Mouse (Mus musculus) kidney, embryonic 14.5 days (tissue): ENCODE measurements around the gene Stmn3. TPM values are rescaled to one million over a fixed set of nuclear protein-coding genes. Genes with fewer than 3 reads are reported as not detected.

Experiments
- ATAC-seq: fragments of 200-750 bp; cut with Nextera tagmentation; 2 replicates; pipeline ENCODE4 v1.8.0; 2017; ENCODE audit warnings: moderate number of reproducible peaks, mild to moderate bottlenecking, moderate TSS enrichment, moderate library complexity; ENCODE audit not compliant: low FRiP score, low TSS enrichment
- H3K27ac ChIP-seq: fragments of 300-500 bp; sonication (generic); 2 replicates; pipeline ENCODE4 v1.5.1; 2014; ENCODE audit warnings: low read depth, mild to moderate bottlenecking, low read length, moderate library complexity, mixed read lengths
- H3K27me3 ChIP-seq: fragments of 300-500 bp; sonication (generic); 2 replicates; pipeline ENCODE4 v1.6.1; 2014; ENCODE audit warnings: mild to moderate bottlenecking, low read length; ENCODE audit not compliant: control insufficient read depth, insufficient read depth
- H3K36me3 ChIP-seq: fragments of 300-500 bp; sonication (generic); 2 replicates; pipeline ENCODE4 v1.6.1; 2014; ENCODE audit warnings: low read length, mixed read lengths; ENCODE audit not compliant: control insufficient read depth, insufficient read depth
- H3K4me1 ChIP-seq: fragments of 300-500 bp; sonication (generic); 2 replicates; pipeline ENCODE4 v1.6.1; 2014; ENCODE audit warnings: low read length, mixed read lengths; ENCODE audit not compliant: control insufficient read depth, insufficient read depth
- H3K4me2 ChIP-seq: fragments of 300-500 bp; sonication (generic); replicated peaks from 2 replicates; pipeline ENCODE4 v1.6.1; 2014; ENCODE audit warnings: low read depth, mild to moderate bottlenecking, low read length
- H3K4me3 ChIP-seq: fragments of 300-500 bp; sonication (generic); 2 replicates; pipeline ENCODE4 v1.5.1; 2014; ENCODE audit warnings: mild to moderate bottlenecking, low read length
- H3K9ac ChIP-seq: fragments of 300-500 bp; sonication (generic); 2 replicates; pipeline ENCODE4 v1.6.1; 2014; ENCODE audit warnings: low read depth, mild to moderate bottlenecking, low read length, moderate library complexity
- H3K9me3 ChIP-seq: fragments of 300-500 bp; sonication (generic); 2 replicates; pipeline ENCODE4 v1.6.1; 2016; ENCODE audit warnings: low read length; ENCODE audit not compliant: control insufficient read depth
- WGBS: fragments of 180-500 bp; shearing (Covaris S2); extraction: QIAGEN DNeasy Blood & Tissue Kit; methylation state at CpG from one replicate; pipeline ENCODE4 v1.1.7; 2014; 5-methylcytosine and 5-hydroxymethylcytosine counted together
- polyA plus RNA-seq: library from polyadenylated mRNA; unstranded; fragments of >200 nt; fragmentation: Nextera tagmentation; extraction: Ambion mirVana; gene quantifications from 2 replicates; pipeline ENCODE4 v1.2.1, GENCODE M21; 2014

Stmn3 gene
- polyA plus RNA-seq, 1 experiment from 2014 or later: 0.62 TPM

DNA sequence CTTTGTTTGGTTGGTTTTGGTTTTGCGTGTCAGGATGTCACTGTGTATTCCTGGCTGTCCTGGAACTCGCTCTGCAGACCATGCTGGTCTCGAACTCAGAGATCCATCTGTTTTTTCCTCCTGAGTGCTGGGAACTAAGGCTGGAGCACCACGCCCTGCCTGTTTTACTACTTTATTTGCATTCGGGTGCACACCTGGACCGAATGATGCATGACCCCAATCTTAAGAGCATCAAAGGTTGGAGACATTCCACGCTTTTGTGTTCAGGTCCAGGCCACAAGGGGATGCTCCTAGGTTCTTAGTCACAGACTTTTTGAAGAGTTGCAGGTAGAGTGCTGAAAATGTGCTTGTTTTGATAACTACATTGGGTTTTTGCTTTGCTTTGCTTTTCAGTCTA, 5.8 kb upstream of the Stmn3 start:
- 10% methylated on average over 7 of the region's 7 CpGs for WGBS
- peaks cover 7% of the 10 kb centered on the region; the same call in 1 of the 2 replicates for H3K4me1 ChIP-seq
- peaks cover 3% of the 10 kb centered on the region; the same call in 1 of the 2 replicates for H3K27me3 ChIP-seq
- H3K9ac ChIP-seq: peak overlapping the region; percentile 65
- peaks cover 28% of the 10 kb centered on the region for H3K36me3 ChIP-seq
- H3K27ac ChIP-seq: no peak overlapping the region
- H3K9me3 ChIP-seq: no peaks in the 10 kb centered on the region
- peak overlapping the region; percentile 72 for H3K4me3 ChIP-seq
- ATAC-seq: peak; percentile 16
- H3K4me2 ChIP-seq: peak overlapping the region; percentile 83

DNA sequence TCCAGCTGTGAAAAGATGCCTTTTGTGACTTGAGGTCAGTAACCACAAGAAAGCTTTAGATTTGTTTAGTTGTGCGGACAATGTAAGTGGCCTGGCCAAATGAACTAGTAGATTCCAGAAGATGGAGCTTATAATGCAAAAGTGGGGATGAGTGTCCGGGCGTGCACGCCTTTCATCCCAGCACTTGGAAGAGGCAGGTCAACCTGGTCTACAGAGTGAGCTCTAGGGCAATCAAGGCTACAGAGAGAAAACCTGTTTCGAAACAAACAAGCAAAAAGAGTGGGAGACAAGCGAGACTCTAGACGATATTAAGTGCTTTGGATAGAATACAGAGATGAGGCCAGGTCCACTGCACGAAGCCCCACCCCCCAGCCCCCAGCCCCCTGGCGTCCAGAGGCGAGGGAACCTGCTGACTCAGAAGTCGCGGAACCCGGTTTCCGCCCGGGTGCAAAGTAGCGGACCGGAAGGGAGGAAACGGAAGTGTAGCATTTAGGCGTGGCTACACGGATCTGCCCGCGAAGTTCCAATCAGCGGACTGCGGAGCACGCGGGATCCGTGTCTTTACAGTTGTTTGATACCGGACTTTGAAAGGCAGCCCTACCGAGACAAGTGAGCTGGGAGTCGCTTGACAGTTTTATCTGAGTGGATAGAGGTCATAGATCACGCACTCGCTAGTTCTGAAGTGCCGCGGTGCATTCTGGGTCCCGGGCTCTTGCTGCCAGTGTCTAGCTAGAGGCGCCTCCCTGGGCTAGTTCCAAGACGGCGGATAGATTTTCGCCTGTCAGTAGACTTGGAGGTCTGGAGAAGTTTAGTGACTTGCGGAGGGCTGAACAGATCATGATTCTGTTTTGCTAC, 5.2 kb upstream of the Stmn3 start, which contains the start of gene Rtel1:
TSS of gene Rtel1 (plus strand) at position 492 of the 855 bp plus-strand sequence.
- Histone ChIP-seq H3K4me1 (peaks cover 7% of the 10 kb centered on the region; the same call in 1 of the 2 replicates), H3K9ac (peak within 1 kb of the TSS; percentile 65), H3K4me3 (peak within 1 kb of the TSS; percentile 72), H3K36me3 (peaks cover 22% of the 10 kb centered on the region), H3K27me3 (peaks cover 9% of the 10 kb centered on the region; the same call in 1 of the 2 replicates), H3K9me3 (no peaks in the 10 kb centered on the region), H3K4me2 (peak within 1 kb of the TSS; percentile 83), H3K27ac (peak within 1 kb of the TSS; percentile 74; the same call in 1 of the 2 replicates)
- ATAC-seq: peak; percentile 94
- WGBS: 6% methylated on average over 40 of the region's 40 CpGs

DNA sequence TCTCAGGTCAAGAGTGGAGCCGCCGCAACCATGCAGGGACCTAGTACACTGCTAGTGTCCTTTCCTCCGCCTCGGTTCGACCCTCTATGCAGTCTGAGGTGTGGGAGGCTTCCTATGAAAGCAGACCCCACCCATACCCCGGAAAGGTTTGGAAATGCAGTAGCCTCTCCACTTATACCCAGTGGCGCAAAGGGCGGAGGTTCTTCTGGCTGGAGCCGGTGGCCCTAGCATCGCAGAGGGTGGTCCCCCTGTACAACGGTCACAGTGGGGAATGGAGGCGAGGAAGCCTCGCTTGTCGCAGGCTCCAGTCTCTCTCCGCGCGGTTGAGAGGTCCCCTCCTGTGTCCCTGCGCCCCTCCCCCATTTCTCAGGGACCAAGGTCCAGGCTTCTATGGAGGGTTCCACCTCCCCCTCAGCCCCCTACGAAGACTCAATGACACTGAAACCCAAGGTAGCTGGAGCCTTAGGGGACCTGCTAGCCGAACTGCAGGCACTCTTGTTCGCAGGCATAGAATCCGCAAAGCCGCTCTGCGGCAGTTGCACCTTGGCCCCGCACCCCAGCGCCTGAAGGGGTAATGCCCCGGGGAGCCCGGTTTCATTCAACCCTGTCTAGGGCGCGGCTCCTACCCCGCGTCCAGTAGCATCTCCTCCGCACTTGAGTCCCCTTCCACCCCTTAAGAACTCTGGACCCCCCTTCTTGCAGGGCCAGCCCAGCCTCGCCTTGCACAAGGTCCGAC, 788 bp downstream of the Stmn3 start:
- 2% methylated on average over 35 of the region's 35 CpGs for WGBS
- Histone ChIP-seq H3K4me1 (0 out of 2 replicates have a peak, but pooled peaks cover 7% of the 10 kb centered on the region), H3K4me2 (peak overlapping the region; percentile 33), H3K27me3 (peaks cover 35% of the 10 kb centered on the region), H3K27ac (no peak overlapping the region), H3K4me3 (peak overlapping the region; percentile 16), H3K9ac (no peak overlapping the region; the same call in 1 of the 2 replicates), H3K9me3 (no peaks in the 10 kb centered on the region), H3K36me3 (no peaks in the 10 kb centered on the region)
- ATAC-seq: peak; percentile 32

DNA sequence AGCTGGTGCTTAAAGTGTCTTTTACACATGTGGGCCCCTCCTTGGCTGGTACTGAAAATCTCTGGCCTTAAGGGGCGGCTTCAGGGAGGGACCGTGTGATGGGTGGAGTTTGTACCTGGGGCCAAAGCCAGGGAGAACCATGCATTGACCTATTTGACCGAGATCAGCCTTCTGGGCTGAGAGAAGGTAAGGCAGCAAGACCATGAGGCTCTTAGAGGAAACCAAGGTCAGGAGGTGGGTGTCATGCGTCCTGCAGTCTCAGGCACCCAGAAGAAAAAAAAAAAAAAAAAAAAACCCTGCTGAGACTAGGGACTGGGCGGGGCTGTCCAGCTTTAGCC, 1.3 kb downstream of the Stmn3 start:
- H3K36me3 ChIP-seq: no peaks in the 10 kb centered on the region
- no peak overlapping the region for H3K27ac ChIP-seq
- WGBS: 15% methylated on average over 5 of the region's 5 CpGs
- H3K9me3 ChIP-seq: no peaks in the 10 kb centered on the region
- H3K4me3 ChIP-seq: no peak overlapping the region
- no peak overlapping the region for H3K9ac ChIP-seq
- peaks cover 35% of the 10 kb centered on the region for H3K27me3 ChIP-seq
- 0 out of 2 replicates have a peak, but pooled peaks cover 7% of the 10 kb centered on the region for H3K4me1 ChIP-seq
- H3K4me2 ChIP-seq: no peak overlapping the region
- no peak for ATAC-seq

DNA sequence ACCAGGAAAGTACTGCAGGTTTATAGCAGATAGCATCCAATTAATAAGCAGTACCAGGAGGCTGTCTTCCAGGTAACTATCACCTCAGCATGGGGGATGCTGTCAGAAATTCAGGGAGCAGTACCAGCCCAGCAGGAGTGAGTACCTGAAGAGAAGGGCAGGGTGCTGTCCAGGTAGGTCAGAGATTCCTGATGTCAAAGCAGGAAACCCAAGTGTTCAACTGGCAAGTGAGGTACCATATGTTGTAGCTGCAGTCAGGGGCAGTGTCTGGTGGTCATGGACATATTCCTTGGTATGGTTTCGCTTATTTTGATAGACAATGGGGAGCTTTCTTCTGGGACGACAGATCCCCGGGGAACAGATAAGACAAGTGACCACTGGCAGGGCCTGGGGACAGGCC, 1.9 kb downstream of the Stmn3 start:
- H3K9me3 ChIP-seq: no peaks in the 10 kb centered on the region
- peaks cover 7% of the 10 kb centered on the region; the same call in 1 of the 2 replicates for H3K4me1 ChIP-seq
- H3K9ac ChIP-seq: no peak overlapping the region
- H3K4me3 ChIP-seq: no peak overlapping the region
- ATAC-seq: no peak
- H3K4me2 ChIP-seq: no peak overlapping the region
- H3K27me3 ChIP-seq: peaks cover 36% of the 10 kb centered on the region
- WGBS: 86% methylated on average over 3 of the region's 3 CpGs
- no peaks in the 10 kb centered on the region for H3K36me3 ChIP-seq
- H3K27ac ChIP-seq: no peak overlapping the region

DNA sequence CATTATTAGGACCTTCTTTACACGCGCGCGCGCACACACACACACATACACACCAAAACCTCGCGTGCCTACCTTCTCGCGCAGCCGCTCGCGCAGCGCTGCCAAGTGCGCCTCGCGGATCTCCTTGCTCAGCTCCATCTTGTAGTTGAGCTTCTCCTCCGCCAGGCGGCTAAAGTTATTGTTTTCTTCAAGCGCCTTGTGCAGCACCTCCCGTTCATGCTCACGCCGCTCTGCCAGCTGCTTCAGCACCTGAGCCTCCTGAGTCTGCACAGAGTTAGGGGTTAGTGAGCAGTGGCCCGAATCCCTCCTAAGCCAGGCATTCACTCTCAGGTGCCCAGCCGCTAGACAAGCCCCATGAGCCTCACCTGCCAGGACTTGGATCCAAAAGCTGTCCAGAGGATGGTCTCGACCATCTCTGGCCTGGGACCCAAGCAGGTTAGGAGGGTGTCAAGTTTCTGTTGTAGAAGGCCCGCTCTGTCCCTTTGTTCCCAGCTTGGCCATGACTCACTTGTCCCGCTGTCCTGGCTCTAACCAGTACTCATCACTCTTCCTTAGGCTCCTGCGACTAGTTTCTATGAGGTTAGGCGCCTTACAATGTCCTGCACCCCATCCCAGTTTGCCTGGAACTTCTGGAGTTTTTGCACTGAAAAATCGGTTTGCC, 7.0 kb downstream of the Stmn3 start:
- no peak overlapping the region for H3K27ac ChIP-seq
- no peaks in the 10 kb centered on the region for H3K36me3 ChIP-seq
- 10% methylated on average over 30 of the region's 30 CpGs for WGBS
- peaks cover 20% of the 10 kb centered on the region for H3K27me3 ChIP-seq
- ATAC-seq: peak; percentile 46
- H3K9me3 ChIP-seq: no peaks in the 10 kb centered on the region
- H3K4me3 ChIP-seq: no peak overlapping the region
- H3K4me2 ChIP-seq: peak overlapping the region; percentile 15; the same call in 1 of the 2 replicates
- H3K9ac ChIP-seq: no peak overlapping the region
- peaks cover 3% of the 10 kb centered on the region; the same call in 1 of the 2 replicates for H3K4me1 ChIP-seq

DNA sequence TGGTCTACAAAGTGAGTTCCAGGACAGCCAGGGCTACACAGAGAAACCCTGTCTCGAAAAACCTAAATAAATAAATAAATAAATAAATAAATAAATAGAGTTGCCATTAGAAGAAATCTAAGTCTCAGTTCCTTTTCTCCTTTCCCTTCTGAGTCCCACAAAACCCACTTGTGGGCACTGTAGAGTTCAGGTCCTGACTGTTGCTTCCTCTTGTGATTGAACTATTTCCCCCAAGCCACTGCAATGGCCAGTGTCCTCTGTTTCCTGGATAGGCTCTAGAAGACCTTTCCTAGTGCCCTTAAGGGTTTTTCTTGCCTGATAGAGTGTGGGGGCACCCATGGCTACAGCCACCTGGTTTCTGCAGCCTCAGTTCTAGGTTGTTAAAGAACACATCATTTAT, 9.4 kb downstream of the Stmn3 start:
- WGBS: 88% methylated on average over 1 of the region's 1 CpGs
- no peak for ATAC-seq
- Histone ChIP-seq H3K27me3 (peaks cover 15% of the 10 kb centered on the region; the same call in 1 of the 2 replicates), H3K4me1 (peaks cover 3% of the 10 kb centered on the region; the same call in 1 of the 2 replicates), H3K27ac (no peak overlapping the region), H3K9ac (no peak overlapping the region), H3K4me3 (no peak overlapping the region), H3K36me3 (peaks cover 11% of the 10 kb centered on the region; the same call in 1 of the 2 replicates), H3K9me3 (no peaks in the 10 kb centered on the region), H3K4me2 (no peak overlapping the region)

DNA sequence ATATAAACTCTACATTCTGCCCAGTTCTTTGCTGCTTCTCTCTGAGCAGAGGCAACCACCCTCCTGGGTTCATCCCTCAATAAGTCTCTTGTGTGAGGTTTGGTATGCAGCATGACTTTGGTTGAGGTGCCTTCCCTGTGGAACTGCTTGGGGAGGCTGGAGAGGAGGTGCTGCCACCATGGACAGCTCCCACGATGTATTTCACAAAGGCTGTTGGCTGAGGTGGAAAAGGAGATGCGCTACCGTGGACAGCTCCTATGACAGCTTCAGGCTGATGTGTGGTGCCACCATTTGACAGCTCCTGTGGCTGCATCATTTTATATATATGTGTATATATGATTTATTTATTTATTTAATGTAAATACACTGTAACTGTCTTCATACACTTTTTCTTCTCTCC, 12.3 kb downstream of the Stmn3 start:
- 29% methylated on average over 3 of the region's 3 CpGs for WGBS
- Histone ChIP-seq H3K4me2 (no peak overlapping the region), H3K36me3 (peaks cover 11% of the 10 kb centered on the region; the same call in 1 of the 2 replicates), H3K4me1 (peaks cover 2% of the 10 kb centered on the region; the same call in 1 of the 2 replicates), H3K9me3 (no peaks in the 10 kb centered on the region), H3K4me3 (no peak overlapping the region), H3K27ac (no peak overlapping the region), H3K9ac (no peak overlapping the region), H3K27me3 (peaks cover 10% of the 10 kb centered on the region; the same call in 1 of the 2 replicates)
- no peak for ATAC-seq
